Mouse (Mus musculus) forebrain, postnatal 0 days (tissue): Measurements from ENCODE around the gene Ccnyl1. TPM values are rescaled to one million over a fixed set of nuclear protein-coding genes. Genes with fewer than 3 reads are reported as not detected.

Experiments used
- ATAC-seq: fragments of 200-750 bp; cut with Nextera tagmentation; 2 replicates; pipeline ENCODE4 v1.8.0; 2017; ENCODE audit warnings: mild to moderate bottlenecking, moderate library complexity
- DNase-seq: peaks from one replicate; pipeline ENCODE4 v3.0.0-alpha.2; 2015
- H3K27ac ChIP-seq: fragments of 300-500 bp; sonication (generic); 2 replicates; pipeline ENCODE4 v1.5.1; 2014; ENCODE audit warnings: low read depth, mild to moderate bottlenecking, antibody characterized with exemption, low read length, moderate library complexity, mixed read lengths
- H3K27me3 ChIP-seq: fragments of 300-500 bp; sonication (generic); 2 replicates; pipeline ENCODE4 v1.6.1; 2014; ENCODE audit warnings: mild to moderate bottlenecking, low read length, mixed read lengths; ENCODE audit not compliant: insufficient read depth
- H3K36me3 ChIP-seq: fragments of 300-500 bp; sonication (generic); 2 replicates; pipeline ENCODE4 v1.6.1; 2014; ENCODE audit warnings: mild to moderate bottlenecking, moderate library complexity; ENCODE audit not compliant: insufficient read depth
- H3K4me1 ChIP-seq: fragments of 300-500 bp; sonication (generic); 2 replicates; pipeline ENCODE4 v1.6.1; 2014; ENCODE audit warnings: antibody characterized with exemption; ENCODE audit not compliant: insufficient read depth
- H3K4me2 ChIP-seq: fragments of 300-500 bp; sonication (generic); 2 replicates; pipeline ENCODE4 v1.6.1; 2014; ENCODE audit warnings: low read depth, mild to moderate bottlenecking, moderate library complexity
- H3K4me3 ChIP-seq: fragments of 300-500 bp; sonication (generic); 2 replicates; pipeline ENCODE4 v1.5.1; 2014; ENCODE audit warnings: low read depth, low read length, mixed read lengths
- H3K9ac ChIP-seq: fragments of 300-500 bp; sonication (generic); 2 replicates; pipeline ENCODE4 v1.6.1; 2014; ENCODE audit warnings: mild to moderate bottlenecking
- H3K9me3 ChIP-seq: fragments of 300-500 bp; sonication (generic); 2 replicates; pipeline ENCODE4 v1.6.1; 2016; ENCODE audit warnings: low read length
- CTCF ChIP-seq: sonication (generic); IDR thresholded peaks from 2 replicates; pipeline ENCODE4 v1.5.1; 2016; ENCODE audit warnings: antibody characterized with exemption, control low read depth, low read depth
- WGBS: fragments of 180-500 bp; shearing (Covaris S2); extraction: QIAGEN DNeasy Blood & Tissue Kit; methylation state at CpG from one replicate; pipeline ENCODE4 v1.1.7; 2014; 5-methylcytosine and 5-hydroxymethylcytosine counted together
- polyA plus RNA-seq: library from polyadenylated mRNA; unstranded; fragments of >200 nt; fragmentation: Nextera tagmentation; extraction: Ambion mirVana; gene quantifications from 2 replicates; pipeline ENCODE4 v1.2.1, GENCODE M21; 2015
- total RNA-seq: library from RNA; depleted of rRNA; stranded (reverse); fragments of >200 nt; gene quantifications from 2 replicates; pipeline ENCODE4 v1.2.3, GENCODE M21; 2014

Gene Ccnyl1
- total and polyA plus RNA-seq, 2 experiments from 2014 or later, result 3.4 to 24.7 TPM

DNA sequence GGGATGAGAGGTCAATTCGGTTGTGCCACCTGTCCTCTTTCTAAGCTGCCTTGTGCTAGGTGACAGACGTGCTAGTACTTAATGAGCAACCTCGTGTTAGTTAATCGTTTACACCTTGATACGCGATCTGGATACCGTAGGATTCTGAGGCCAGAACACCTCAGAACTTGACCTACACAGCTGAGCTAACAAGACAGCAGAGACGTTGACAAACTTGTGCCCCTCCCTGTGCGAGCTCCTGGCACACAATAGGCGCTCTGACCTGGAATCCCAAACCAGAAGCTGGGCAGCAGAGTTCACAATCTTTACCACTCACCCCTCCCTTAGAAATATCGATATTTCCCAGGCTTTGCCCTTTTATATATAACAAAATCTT is 47.9 kb downstream of the Ccnyl1 start:
- Histone ChIP-seq H3K4me3 (peak overlapping the region; percentile 65), H3K4me1 (peaks cover 28% of the 10 kb centered on the region), H3K4me2 (peak overlapping the region; percentile 92), H3K27me3 (peaks cover 31% of the 10 kb centered on the region), H3K27ac (no peak overlapping the region), H3K36me3 (no peaks in the 10 kb centered on the region), H3K9ac (no peak overlapping the region), H3K9me3 (no peaks in the 10 kb centered on the region)
- no peak for DNase-seq
- no peak for ATAC-seq
- no peak for TF ChIP-seq CTCF
- WGBS, result 0% methylated on average over 11 of the region's 11 CpGs

- no peaks in the 10 kb centered on the region for H3K9me3 ChIP-seq
- under 1% methylated on average over 14 of the region's 14 CpGs for WGBS
- ATAC-seq (no peak), DNase-seq (no peak)
- H3K4me1 ChIP-seq, result peaks cover 28% of the 10 kb centered on the region
- H3K4me2 ChIP-seq, result peak overlapping the region; percentile 92
- peaks cover 26% of the 10 kb centered on the region for H3K27me3 ChIP-seq
- peak overlapping the region; percentile 16; the same call in 1 of the 2 replicates for H3K4me3 ChIP-seq
- TF ChIP-seq CTCF, result peak; percentile 18; the same call in 1 of the 2 replicates
- no peak overlapping the region for H3K9ac ChIP-seq
- no peaks in the 10 kb centered on the region for H3K36me3 ChIP-seq
- H3K27ac ChIP-seq, result no peak overlapping the region
Observed at GRCm38 (mm10) chr1:64738661-64739082, 48.4 kb downstream of the Ccnyl1 start.

DNA sequence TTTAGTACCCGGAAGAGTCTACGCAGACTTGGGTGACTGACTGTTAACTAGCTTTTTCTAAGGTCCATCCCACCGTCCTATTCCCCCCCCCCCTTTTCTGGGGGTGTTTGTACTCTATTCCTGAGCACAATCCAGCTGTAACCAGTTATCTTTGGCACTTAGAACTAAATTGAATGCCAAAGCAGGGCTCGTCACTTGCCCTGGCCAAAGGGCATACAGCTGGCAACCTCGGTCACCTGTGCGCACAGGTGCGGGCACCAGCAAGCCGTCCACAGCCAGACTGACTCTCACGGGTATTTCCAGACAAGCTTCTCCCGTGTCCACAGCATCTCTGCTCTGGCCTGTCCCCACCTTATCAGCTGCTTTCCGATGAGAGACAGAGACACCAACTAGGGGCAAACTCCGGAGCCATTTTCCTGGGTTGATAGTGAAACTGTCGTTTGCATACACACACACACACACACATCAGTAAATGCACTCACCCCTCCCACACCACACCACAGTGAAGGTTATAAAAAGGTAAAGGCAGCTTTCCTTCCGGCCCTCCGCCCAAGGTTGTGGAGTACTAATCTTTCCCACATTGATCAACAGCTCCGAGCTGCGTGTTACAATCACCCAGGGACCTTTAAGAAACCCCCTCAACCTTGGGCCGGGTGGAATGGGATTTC is 52.6 kb downstream of the Ccnyl1 start:
- no peak overlapping the region for H3K9ac ChIP-seq
- H3K36me3 ChIP-seq, result no peaks in the 10 kb centered on the region
- H3K27me3 ChIP-seq, result no peaks in the 10 kb centered on the region; the same call in 1 of the 2 replicates
- H3K4me3 ChIP-seq, result no peak overlapping the region
- WGBS, result 91% methylated on average over 18 of the region's 18 CpGs
- no peak overlapping the region for H3K27ac ChIP-seq
- peaks cover 8% of the 10 kb centered on the region; the same call in 1 of the 2 replicates for H3K4me1 ChIP-seq
- H3K9me3 ChIP-seq, result no peaks in the 10 kb centered on the region
- DNase-seq, result no peak
- no peak for ATAC-seq
- TF ChIP-seq CTCF, result no peak
- H3K4me2 ChIP-seq, result no peak overlapping the region

DNA sequence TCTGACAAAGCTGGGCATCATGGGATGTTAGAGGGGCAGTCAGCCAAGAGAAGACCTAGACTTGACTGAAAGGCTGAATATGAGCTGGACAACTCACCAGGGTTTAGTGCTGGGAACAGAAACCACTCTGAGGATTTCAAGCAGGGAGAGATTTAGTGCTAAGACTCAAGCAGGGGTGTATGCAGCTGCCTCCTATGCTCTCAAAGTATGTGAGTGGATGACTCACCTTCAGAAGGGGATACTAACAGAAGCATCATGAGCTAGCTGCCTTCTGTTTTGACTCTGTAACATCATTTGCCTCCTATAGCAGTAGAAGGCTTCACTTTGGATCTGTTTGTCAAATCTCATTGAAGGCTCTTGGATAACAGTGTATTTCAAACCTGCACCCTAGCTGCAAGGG is 54.4 kb downstream of the Ccnyl1 start:
- DNase-seq, result no peak
- no peaks in the 10 kb centered on the region for H3K36me3 ChIP-seq
- H3K4me2 ChIP-seq, result no peak overlapping the region

DNA sequence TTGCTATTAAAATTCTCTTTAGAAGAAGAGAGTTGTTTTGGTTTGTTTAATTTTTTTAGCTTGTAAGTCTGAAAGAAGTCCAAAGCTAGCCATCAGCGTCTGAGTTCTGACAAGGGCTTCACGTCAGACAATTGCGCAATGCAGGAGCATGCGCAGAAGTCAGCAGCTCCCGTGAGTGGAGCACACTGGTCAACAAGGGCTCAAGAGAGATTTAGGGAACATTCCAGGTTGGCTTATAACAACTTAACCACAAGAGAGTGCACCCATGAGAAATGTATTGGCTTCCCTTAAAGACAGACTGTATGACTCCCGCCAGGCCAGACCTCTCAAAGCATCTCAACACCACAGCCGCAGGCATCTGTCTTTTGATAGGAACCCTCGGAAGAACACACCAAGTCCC is 62.9 kb downstream of the Ccnyl1 start:
- Histone ChIP-seq H3K4me2 (no peak overlapping the region), H3K36me3 (no peaks in the 10 kb centered on the region), H3K4me3 (no peak overlapping the region), H3K27me3 (no peaks in the 10 kb centered on the region), H3K4me1 (no peaks in the 10 kb centered on the region), H3K9ac (no peak overlapping the region), H3K9me3 (no peaks in the 10 kb centered on the region), H3K27ac (no peak overlapping the region)
- TF ChIP-seq CTCF, result no peak
- WGBS, result 91% methylated on average over 8 of the region's 8 CpGs
- DNase-seq (no peak), ATAC-seq (no peak)

More for the DNA sequence above, 54.4 kb downstream of the Ccnyl1 start:
- H3K9me3 ChIP-seq, result no peaks in the 10 kb centered on the region
- H3K4me1 ChIP-seq, result no peaks in the 10 kb centered on the region
- TF ChIP-seq CTCF, result no peak
- no peak overlapping the region for H3K4me3 ChIP-seq
- ATAC-seq, result no peak
- no peak overlapping the region for H3K9ac ChIP-seq
- no peaks in the 10 kb centered on the region; the same call in 1 of the 2 replicates for H3K27me3 ChIP-seq
- H3K27ac ChIP-seq, result no peak overlapping the region

DNA sequence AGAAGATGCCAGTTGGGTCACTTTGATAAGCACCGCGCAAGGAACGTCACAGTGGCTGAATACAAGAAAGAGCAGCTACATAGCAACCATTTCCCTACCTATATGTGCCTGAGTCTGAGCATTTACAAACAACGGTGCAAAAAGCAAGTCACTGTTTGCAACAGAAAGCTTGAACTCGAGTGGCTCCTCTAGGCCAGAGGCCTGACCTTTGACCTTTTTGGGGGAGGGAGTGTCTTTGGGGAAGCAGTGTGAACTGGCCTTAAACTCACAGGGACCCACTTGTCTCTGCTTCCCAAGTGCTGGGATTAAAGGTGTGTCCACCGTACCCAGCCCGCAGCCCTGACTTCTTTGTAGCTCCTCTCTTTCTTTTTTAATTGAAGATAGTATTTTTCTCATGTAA is 63.4 kb downstream of the Ccnyl1 start:
- no peak overlapping the region for H3K27ac ChIP-seq
- no peak overlapping the region for H3K9ac ChIP-seq
- WGBS, result 81% methylated on average over 7 of the region's 7 CpGs
- no peaks in the 10 kb centered on the region for H3K4me1 ChIP-seq
- no peak for DNase-seq
- ATAC-seq, result no peak
- H3K4me3 ChIP-seq, result no peak overlapping the region
- H3K9me3 ChIP-seq, result no peaks in the 10 kb centered on the region
- no peaks in the 10 kb centered on the region for H3K36me3 ChIP-seq
- no peak for TF ChIP-seq CTCF
- H3K27me3 ChIP-seq, result no peaks in the 10 kb centered on the region
- H3K4me2 ChIP-seq, result no peak overlapping the region

DNA sequence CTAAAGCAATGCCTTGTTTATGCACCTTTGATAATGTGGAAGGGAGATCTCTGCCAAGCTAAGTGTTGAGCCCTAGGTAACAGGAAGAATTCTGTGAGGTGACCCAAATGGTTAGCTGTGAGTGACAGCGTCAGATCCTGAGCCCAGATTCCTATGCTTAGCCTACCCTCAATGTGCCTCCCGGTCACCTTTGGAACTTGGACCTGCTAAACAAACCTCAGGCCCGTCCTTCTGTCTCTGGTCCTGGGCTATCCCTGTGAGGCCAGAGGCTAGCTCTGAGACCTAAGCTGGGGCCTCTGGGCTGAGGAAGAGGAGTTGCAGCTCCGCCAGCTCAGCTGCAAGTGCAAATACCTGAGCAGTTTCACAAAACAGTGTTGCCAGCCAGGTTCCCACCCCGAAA is 64.4 kb downstream of the Ccnyl1 start:
- H3K27me3 ChIP-seq, result no peaks in the 10 kb centered on the region
- no peaks in the 10 kb centered on the region for H3K4me1 ChIP-seq
- H3K9me3 ChIP-seq, result no peaks in the 10 kb centered on the region
- TF ChIP-seq CTCF, result no peak
- no peak overlapping the region for H3K4me3 ChIP-seq
- ATAC-seq (no peak), DNase-seq (no peak)
- H3K4me2 ChIP-seq, result no peak overlapping the region
- H3K9ac ChIP-seq, result no peak overlapping the region
- WGBS, result 88% methylated on average over 5 of the region's 5 CpGs
- H3K27ac ChIP-seq, result no peak overlapping the region
- no peaks in the 10 kb centered on the region for H3K36me3 ChIP-seq
